Mouse (Mus musculus): Measurements from ENCODE around the gene Daam1.

GRCm38 (mm10) chr12:71859096-71859495 is 28.2 kb downstream of the Daam1 start:
- TF ChIP-seq CTCF (IDR thresholded peaks at IDR 0.05; ENCODE audit: insufficient read depth, low read length) (no peak), POLR2A (IDR thresholded peaks at IDR 0.05; ENCODE audit: borderline replicate concordance, extremely low read depth, low read depth, low read length) (no peak)
